Mouse (Mus musculus) spleen, postnatal 10 days (tissue): ENCODE results near the gene Dzip1.

Experiments
- DNase-seq, 2 experiments: peaks; one replicate each; pipeline ENCODE4 v3.0.0; 2021 to 2022; ENCODE audit warnings: low spot score in 2 of 2

Gene Dzip1

DNA sequence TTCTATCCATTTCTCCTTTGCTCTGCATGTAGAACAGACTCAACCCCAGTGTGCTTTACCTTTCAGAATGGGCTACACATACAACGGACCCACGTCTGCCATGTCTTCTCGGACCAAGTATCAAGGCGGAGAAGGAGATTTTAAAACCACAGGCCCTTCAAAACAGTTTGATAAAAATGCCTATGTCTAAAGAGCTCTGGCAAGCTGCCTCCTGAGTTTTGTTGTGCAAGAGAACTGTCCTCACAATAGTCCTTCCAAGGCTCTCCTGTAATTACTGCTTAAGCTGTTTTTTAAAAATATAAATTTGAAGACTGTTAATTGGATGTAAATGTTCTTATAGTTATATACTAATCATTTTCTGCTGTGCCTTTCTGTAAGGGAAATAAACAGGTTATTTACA lies 51.1 kb downstream of the Dzip1 start:
- DNase-seq: no peak

GRCm38 (mm10) chr14:118869712-118870111 lies 55.5 kb downstream of the Dzip1 start:
- peak; percentile 20 to 49 for DNase-seq

DNA sequence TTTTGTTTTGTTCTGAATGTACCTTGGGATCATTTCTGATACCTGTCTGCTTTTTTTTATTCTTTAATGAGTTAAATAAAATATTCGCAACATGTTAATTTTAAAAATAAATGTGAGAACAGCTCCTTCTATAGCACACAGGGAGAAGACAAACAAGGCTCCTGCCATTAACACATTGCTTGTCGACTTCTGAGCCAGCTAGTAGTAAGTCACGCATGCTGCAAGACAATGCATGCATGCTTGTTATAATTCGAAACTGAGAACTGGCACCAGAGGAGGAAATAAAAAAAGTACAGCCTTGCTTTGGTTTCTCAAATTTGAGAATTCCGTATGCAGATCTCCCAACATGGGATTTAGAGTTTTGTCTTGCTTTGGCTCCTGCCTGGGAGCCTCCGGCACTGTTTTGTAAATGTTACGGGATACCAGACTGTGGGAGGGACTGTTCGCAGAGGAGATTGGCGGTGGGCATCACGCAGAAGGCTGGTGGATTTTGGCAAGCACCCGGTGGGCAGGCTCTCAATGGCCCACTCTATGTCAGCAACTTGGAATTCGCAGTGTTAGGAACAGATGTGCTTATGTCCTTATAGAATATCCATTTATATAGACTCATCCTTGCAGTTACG lies 57.0 kb downstream of the Dzip1 start:
- DNase-seq: no peak

- DNase-seq: no peak
Measured at GRCm38 (mm10) chr14:118867366-118867765, 57.9 kb downstream of the Dzip1 start.

DNA sequence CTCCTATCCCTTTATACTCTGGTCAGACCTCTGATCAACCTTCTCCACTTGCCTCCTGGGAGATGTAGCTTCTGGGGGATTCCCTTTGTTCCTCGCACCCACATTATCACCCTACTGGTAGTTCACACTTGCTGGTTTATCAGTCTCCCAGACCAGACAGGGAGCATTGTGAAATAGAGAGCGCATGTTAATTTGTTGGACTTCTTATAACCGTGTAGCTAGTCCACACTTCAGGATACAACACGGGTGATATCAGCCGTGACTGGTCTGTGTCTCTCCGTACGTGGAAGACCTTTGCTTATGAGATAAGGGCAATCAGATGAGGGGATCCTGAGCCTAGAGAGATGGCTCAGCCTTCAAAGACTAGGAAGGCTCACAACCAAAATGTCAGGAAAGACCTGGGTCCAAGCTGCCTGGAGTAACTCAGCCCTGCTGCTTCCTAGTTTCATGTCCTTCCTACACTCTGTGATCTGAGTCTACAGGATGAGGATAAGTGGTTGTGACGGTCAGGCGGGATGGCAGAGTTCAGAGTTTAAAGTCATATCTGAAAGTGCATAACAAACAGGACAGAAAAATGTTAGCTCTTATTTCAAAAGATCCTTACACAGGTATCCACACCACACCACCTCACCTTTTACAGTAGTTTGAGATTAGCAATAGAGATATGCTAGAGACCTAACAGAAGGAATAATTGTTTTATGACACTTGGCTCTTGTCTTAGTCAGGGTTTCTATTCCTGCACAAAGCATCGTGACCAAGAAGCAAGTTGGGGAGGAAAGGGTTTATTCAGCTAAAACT lies 59.0 kb downstream of the Dzip1 start:
- no peak for DNase-seq

DNA sequence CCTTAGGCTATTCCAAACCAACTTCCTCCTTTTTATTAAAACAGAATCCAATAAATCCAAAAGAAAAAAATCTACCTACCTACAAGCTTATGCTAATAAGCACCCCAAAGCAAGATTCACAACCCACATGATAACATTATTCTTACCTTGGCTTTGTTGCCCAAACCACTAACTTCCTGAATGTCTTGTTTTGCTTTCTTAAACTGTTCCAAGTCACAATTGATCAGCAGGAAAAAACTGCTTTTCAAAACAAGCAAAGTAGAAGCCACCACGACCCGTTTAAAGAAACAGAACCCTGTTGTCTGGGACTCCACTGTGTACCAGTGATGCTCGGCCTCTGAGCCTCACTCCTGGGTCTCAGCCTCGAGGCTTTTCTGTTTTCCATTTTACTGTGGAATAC lies 60.4 kb downstream of the Dzip1 start:
- DNase-seq: no peak

GRCm38 (mm10) chr14:118862253-118862652 lies 63.0 kb downstream of the Dzip1 start:
- DNase-seq: peak in 1 of 2 experiments; percentile 28

- DNase-seq: no peak
Measured at GRCm38 (mm10) chr14:118858318-118858717, 66.9 kb downstream of the Dzip1 start.

DNA sequence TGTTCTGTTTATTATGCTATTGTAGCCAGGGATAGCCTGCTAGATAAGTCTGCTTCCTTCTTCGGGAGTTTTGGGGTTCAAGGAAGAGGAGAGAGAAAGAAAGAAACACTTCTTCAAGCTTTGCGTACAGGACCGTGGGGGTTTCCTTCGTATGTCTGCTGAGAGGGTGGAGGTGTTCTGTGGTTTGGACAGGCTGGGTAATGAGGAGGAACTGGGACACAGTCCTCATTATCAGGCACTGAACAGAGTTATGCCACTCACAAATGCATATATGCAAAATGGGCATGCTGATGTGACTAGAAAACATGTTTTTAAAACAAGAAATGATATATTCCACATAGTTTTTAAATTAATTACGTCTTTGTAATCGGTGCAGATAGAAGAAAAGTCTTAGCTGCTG lies 68.7 kb downstream of the Dzip1 start:
- no peak for DNase-seq

DNA sequence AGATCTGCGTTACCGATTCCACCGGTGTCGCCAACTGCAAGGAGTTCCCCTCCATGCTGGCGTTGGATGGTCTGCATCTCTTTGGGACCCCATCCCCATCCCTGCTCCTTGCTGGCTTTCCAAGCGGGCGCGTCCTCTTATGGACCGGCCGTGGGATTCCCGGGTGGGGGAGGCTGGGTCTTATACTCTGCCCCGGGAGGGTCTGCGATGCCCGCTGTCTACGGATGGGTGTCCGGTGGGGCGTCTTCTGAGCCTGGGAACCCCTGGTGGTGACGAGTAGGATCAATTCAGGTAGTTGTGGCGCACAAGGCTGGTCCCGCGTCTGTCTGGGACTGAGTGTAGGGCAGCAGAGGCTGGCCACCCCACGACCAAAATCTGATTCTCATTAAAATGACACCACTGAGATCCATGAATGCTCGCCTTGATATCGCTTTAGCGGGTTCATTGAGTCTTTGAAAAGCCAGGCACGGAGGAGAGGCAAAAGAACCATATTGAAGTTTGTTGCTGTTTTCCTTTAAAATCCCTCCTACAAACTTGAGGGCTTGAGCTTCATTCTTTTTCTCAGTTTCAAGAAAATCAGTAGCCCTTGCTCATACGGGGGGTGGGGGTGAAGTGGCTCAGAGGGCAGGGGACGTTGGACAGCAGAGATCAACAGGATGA lies 70.0 kb downstream of the Dzip1 start:
- DNase-seq: peak; percentile 15 to 44

DNA sequence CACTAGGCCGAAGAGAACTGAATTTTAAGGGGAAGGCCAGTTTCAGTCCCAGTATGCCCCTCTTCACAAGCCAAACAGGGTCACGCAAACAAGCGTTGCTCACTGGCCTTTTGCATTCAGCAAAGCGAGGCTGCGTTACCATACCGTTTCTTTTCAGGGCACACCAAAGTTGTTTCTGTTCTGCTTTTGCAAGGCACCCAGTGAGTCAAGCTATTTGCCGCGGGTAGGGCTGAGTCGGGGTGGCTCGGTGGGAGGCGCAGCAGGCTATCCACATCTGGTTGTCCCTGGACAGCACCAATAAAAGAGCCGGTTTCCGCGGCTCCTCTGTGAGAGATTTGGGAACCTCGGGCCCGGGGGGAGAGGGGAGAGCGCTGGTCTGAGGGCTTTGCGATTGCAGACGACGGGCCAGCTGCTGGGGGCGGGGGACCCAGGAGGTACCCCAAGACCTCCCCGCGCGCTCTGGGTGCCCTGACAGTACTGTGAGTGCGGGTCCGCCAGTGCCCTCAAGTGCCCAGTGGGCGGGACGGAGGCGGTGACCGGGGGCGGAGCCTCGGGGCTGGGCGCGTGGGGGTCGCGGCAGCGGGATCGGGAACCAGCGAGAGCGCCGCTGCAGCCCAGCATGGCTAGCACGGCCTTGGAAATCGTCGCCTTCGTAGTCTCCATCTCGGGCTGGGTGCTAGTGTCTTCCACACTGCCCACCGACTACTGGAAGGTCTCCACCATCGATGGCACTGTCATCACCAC lies 70.7 kb downstream of the Dzip1 start:
- peak; percentile 33 to 67 for DNase-seq

GRCm38 (mm10) chr14:118851496-118852107 lies 73.7 kb downstream of the Dzip1 start:
- no peak for DNase-seq

DNA sequence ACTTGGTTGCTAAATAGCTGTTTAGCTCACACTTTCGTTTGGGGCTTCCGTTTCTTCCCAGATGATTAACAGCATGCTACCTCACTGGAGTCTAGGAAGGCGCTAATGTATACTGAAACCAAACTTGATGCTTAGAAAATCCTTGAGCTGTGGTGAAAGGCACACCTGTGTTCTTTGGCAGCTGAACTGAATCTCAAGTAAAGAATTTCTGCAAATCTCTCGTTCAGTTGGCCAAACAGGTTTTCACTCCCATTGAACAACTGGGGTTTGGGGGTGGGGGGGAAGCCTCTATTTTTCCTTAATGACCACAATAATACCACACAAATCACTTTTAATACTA lies 74.6 kb downstream of the Dzip1 start:
- DNase-seq: no peak

DNA sequence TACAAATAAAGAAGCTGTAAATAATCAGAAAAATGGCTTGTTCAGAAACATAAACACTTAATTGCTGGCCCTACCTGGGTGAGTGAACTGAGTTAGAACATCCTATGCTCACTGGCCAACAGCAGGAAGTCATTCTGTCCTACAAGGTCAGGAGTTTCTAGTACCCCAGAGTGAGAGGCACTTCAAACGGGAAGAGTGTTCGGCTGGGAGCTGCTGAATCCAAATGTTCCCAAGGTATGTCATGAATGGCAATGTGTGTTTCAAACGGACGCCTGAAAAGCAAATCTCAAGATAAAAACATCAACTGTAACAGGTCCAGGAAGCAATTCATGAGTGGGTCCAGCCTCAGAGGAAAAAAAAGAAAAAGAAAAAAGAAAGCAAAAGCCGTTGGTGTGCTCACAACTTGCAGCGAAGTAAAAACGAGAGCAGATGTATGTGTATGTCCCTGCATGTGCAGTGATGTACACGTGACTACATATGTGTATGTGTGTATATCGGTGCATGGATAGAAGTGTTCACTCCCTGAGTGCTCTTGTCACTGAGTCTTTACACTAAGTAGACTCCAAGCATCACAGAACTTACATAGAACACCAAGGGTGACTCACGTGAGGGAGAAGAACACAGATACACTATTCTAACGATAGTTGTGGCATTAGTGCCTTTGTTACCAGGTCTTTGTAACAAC lies 75.1 kb downstream of the Dzip1 start:
- no peak for DNase-seq

DNA sequence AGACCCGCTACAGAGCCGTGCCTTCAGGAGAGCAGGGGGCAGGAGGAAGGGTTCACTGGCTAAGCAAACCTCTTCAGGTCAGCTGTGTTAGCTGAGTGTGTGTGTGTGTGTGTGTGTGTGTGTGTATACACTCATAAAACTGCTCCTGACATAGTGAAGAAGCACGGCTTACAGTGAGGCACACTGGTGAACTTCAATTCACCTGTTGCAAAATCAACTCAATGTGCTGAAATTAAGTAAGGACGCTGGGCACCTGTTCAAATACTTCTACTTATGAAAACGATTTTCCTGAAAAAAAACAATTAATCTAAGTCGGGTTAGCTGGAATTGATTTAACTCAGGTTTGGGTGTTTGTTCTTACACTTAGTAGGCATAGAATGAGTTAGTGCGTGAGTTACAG lies 77.1 kb downstream of the Dzip1 start:
- DNase-seq: no peak

DNA sequence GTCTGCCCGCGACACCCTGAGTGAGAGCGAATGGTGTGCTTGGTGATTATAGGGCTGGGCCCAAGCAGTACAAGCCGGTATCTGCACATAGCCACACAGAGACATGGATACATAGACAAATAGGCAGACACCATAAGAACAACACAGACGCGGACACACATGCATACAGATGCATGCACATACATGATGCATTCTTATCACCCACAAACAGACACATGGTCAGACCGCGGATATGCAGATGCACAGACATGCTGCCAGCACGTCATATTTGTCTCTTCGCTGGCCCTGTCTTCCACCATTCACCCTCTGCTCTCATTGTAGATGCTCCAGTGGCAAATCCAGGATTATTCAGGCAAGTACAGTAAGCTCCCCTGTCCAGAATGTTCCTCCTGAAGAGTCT lies 78.4 kb downstream of the Dzip1 start:
- DNase-seq: no peak

DNA sequence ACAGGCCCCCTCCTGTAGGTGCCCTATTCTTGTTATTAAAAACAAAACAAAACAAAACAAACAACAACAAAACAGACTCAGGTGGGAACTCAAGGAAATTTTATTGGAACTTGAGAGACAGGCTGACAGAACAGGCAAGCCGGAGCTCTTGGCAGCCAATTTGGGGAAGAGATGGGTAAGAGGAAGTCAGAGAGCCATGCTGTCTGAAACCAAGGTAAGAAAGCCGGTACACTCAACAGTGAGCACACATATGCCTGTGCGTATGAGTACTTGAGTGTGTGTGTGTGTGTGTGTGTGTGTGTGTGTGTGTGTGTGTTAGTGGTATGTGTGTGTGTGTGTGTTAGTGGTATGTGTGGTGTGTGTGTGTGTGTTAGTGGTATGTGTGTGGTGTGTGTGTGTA lies 82.9 kb downstream of the Dzip1 start:
- DNase-seq: no peak

DNA sequence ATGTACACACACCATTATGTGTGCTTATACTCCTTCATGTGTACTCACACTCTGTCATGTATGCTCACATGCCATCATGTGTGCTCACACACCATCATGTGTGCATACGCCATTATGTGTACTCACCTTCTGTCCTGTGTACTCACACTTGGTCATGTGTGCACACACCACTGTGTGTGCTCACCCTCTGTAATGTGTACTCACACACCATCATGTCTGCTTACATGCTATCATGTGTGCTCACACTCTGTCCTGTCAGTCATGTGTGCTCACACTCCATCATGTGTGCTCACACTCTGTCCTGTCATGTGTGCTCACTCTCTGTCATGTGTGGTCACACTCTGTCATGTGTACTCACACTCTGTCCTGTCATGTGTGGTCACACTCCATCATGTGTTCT lies 85.2 kb downstream of the Dzip1 start:
- DNase-seq: no peak

DNA sequence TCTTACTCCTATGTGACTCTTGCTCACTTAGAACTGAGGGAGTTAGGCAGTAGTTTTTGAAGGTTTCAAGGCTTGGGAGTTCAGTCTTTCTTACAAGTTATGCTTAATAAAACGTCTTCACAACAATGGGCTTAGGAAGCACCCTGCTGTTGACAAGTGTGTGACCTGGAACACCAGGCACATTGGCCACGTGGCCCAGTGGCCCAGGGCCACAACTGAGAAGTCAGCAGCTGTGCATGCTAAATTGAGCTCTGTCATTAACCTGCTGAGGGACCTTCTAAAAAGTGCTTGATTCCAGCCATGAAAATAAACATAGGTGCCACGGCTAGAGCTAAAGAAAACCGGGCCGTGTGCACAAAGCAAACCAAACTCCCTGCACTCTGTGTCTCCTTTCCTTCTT lies 85.8 kb downstream of the Dzip1 start:
- DNase-seq: no peak

DNA sequence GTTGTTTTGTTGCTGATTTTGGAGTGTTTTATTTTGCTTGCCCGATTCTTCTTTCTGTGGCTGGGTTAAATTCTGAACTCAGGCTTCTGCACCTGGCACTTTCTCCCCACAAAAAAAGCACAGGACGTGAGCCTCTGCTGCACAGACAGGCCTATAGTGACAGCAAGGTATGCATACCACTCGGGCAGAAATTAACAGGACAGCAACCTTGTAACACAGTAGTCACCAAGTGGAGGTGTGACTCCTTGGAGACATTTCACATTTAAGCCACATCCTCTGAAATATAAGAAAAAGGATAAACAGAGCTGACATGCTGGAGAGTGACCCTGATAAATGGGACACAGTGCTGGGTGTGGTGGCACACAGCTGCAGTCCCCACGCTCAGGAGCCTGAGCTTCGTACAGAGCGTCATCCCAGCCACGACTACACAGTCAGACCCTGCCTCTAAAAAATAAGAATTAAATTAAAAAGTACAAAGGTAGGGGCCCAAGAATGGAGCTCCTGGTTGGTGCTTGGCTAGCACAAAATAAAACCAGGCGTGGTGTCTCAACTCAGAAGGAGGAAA lies 86.6 kb downstream of the Dzip1 start:
- DNase-seq: no peak

DNA sequence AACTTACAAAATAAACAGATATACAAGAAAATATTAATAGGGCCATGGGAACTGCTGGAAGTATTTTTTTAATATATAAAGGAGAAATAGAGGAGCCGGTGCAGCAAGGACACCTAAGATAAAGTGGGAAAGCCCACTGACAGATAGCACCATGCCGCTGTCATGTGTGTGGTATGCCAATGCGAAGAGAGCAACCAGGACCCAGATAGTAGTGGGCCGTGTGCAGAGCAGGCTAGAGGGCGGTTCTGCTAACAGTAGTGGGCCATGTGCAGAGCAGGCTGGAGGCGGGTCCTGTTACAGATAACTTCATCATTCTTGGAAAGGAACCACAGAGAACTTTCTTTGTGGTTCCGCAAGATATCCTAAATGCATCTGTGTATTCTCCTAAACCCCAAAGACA lies 88.5 kb downstream of the Dzip1 start:
- DNase-seq: no peak
